8 mouse cellular contexts compared by ENCODE assay signal in the genomic region with DNA sequence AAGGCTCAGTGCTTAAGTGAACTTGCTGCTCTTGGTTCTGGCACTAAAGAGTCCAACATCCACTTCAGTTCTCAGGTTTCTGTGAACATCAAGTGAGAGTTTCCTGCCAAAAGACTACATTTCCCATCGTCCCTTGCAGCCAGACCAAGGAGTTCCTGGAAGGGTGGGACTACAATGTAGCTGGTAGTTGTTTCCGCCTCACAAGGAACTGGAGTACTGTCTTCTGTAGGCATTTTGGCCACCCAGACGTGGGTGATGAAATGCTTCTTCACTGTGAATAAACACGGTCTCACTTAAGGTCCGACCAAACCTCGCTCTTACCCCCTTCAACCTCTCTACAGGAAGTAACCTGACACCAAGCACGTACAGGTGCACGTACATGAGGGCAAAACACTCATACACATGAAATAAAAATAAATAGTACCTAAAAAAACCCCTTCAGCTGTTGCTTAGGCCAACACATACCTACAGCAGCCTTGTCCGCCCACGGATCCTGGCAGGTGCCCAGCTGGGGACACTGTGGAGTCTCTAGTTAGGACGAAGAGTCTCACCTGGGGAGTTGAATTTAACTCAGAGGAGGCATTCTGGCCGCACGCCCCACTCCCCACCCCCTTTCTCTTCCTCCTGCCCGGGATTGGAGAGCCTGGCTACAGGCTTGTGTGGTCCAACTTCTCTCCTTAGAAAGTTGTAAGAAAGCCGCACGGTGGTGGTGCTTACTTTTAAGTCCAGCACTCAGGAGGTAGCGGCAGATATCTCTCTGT. TPM values are rescaled to one million over a fixed set of nuclear protein-coding genes. Genes with fewer than 3 reads are reported as not detected.
DNase-seq lines count a peak whose midpoint lies in the region; ATAC-seq and TF ChIP-seq lines count a peak whose summit lies in the region.

No protein-coding gene starts in this region.

- 0 out of 2 replicates have a peak, but pooled peaks have one; percentile 57 for ATAC-seq in embryonic facial prominence, embryonic 11.5 days (replicated peaks; ENCODE audit: insufficient number of reproducible peaks, low FRiP score, low TSS enrichment, low read depth)
- ATAC-seq in limb, embryonic 12.5 days (ENCODE audit: insufficient number of reproducible peaks, insufficient read depth, low FRiP score, low TSS enrichment, low read depth), result peak; percentile 76
- peak; percentile 88 for ATAC-seq in midbrain, embryonic 13.5 days

- peak overlapping the region; percentile 43 for H3K4me3 ChIP-seq in embryonic facial prominence, embryonic 11.5 days (ENCODE audit: low read depth, low read length)
- peak overlapping the region; percentile 51 for H3K4me3 ChIP-seq in heart, adult 2 months
- peak overlapping the region; percentile 60 for H3K4me3 ChIP-seq in kidney, adult 2 months (ENCODE audit: insufficient read depth, low read depth, low read length)
- peak overlapping the region; percentile 42 for H3K4me3 ChIP-seq in limb, embryonic 12.5 days (replicated peaks)
- H3K4me3 ChIP-seq in midbrain, embryonic 13.5 days (replicated peaks), result peak overlapping the region; percentile 53

- no peaks in the 10 kb centered on the region for H3K79me2 ChIP-seq in heart, adult 2 months (replicated peaks; ENCODE audit: control insufficient read depth, insufficient read depth, low read length)

- no peak overlapping the region for H3K27ac ChIP-seq in embryonic facial prominence, embryonic 11.5 days (replicated peaks; ENCODE audit: low read depth, low read length)
- peak overlapping the region; percentile 34 for H3K27ac ChIP-seq in heart, adult 2 months
- H3K27ac ChIP-seq in kidney, adult 2 months (ENCODE audit: insufficient read depth, low read depth, low read length), result peak overlapping the region; percentile 68
- H3K27ac ChIP-seq in limb, embryonic 12.5 days, result 0 out of 2 replicates have a peak overlapping the region, but pooled peaks have one; percentile 25
- H3K27ac ChIP-seq in midbrain, embryonic 13.5 days, result 0 out of 2 replicates have a peak overlapping the region, but pooled peaks have one; percentile 35

- no peaks in the 10 kb centered on the region for H3K9me3 ChIP-seq in embryonic facial prominence, embryonic 11.5 days (replicated peaks; ENCODE audit: control insufficient read depth, low read length)
- H3K9me3 ChIP-seq in limb, embryonic 12.5 days, result no peaks in the 10 kb centered on the region
- no peaks in the 10 kb centered on the region for H3K9me3 ChIP-seq in midbrain, embryonic 13.5 days

- peak overlapping the region; percentile 33; the same call in 1 of the 2 replicates for H3K9ac ChIP-seq in embryonic facial prominence, embryonic 11.5 days (replicated peaks; ENCODE audit: low read length)
- peak overlapping the region; percentile 48 for H3K9ac ChIP-seq in heart, adult 2 months (ENCODE audit: low read depth, low read length)
- H3K9ac ChIP-seq in limb, embryonic 12.5 days (replicated peaks), result peak overlapping the region; percentile 44
- peak overlapping the region; percentile 60 for H3K9ac ChIP-seq in midbrain, embryonic 13.5 days (replicated peaks)

- peak overlapping the region; percentile 47 for H3K4me2 ChIP-seq in embryonic facial prominence, embryonic 11.5 days (ENCODE audit: low read depth, low read length)
- H3K4me2 ChIP-seq in limb, embryonic 12.5 days, result peak overlapping the region; percentile 63
- H3K4me2 ChIP-seq in midbrain, embryonic 13.5 days (replicated peaks), result peak overlapping the region; percentile 77

- H3K36me3 ChIP-seq in embryonic facial prominence, embryonic 11.5 days (replicated peaks; ENCODE audit: control insufficient read depth, insufficient read depth, low read depth, low read length), result no peaks in the 10 kb centered on the region
- no peaks in the 10 kb centered on the region for H3K36me3 ChIP-seq in heart, adult 2 months (ENCODE audit: control insufficient read depth, insufficient read depth, low read length)
- no peaks in the 10 kb centered on the region for H3K36me3 ChIP-seq in kidney, adult 2 months (ENCODE audit: control insufficient read depth, insufficient read depth, low read length)
- no peaks in the 10 kb centered on the region for H3K36me3 ChIP-seq in limb, embryonic 12.5 days
- no peaks in the 10 kb centered on the region for H3K36me3 ChIP-seq in midbrain, embryonic 13.5 days

- H3K4me1 ChIP-seq in embryonic facial prominence, embryonic 11.5 days (ENCODE audit: control insufficient read depth, insufficient read depth, low read length), result no peaks in the 10 kb centered on the region; the same call in 1 of the 2 replicates
- no peaks in the 10 kb centered on the region for H3K4me1 ChIP-seq in heart, adult 2 months (ENCODE audit: control insufficient read depth, insufficient read depth, low read length)
- peaks cover 8% of the 10 kb centered on the region; the same call in 1 of the 2 replicates for H3K4me1 ChIP-seq in kidney, adult 2 months (ENCODE audit: control insufficient read depth, insufficient read depth, low read length)
- peaks cover 13% of the 10 kb centered on the region for H3K4me1 ChIP-seq in limb, embryonic 12.5 days (replicated peaks)
- peaks cover 5% of the 10 kb centered on the region for H3K4me1 ChIP-seq in midbrain, embryonic 13.5 days (replicated peaks)

- intact Hi-C loops in heart, adult 2 months (cut with DNase I), result no loop called here

- peak; percentile 86 for TF ChIP-seq POLR2A in heart, adult 2 months (IDR thresholded peaks at IDR 0.05; ENCODE audit: insufficient read depth, low read depth, low read length)
- TF ChIP-seq POLR2A in kidney, adult 2 months (IDR thresholded peaks at IDR 0.05; ENCODE audit: low read depth, low read length), result no peak

- peak; percentile 79 for DNase-seq in urinary bladder, postnatal 14 days (ENCODE audit: low spot score)
- DNase-seq in urinary bladder, adult 2 months (ENCODE audit: low spot score), result no peak
- DNase-seq in embryonic facial prominence, embryonic 11.5 days (ENCODE audit: low spot score), result peak; percentile 88
- peak; percentile 64 to 77 for DNase-seq in heart, adult 2 months
- peak; percentile 89 for DNase-seq in kidney, adult 2 months
- DNase-seq in skeletal muscle tissue, adult 2 months (ENCODE audit: low read depth, low spot score), result peak; percentile 87

- peak; percentile 55; the same call in 1 of the 2 replicates for TF ChIP-seq EP300 in heart, adult 2 months (IDR thresholded peaks at IDR 0.05; ENCODE audit: insufficient read depth, low read depth, low read length)

- no peaks in the 10 kb centered on the region for H3K27me3 ChIP-seq in embryonic facial prominence, embryonic 11.5 days (ENCODE audit: control insufficient read depth, insufficient read depth, low read length)
- no peaks in the 10 kb centered on the region for H3K27me3 ChIP-seq in heart, adult 2 months (ENCODE audit: control insufficient read depth, insufficient read depth, low read length)
- H3K27me3 ChIP-seq in kidney, adult 2 months (replicated peaks; ENCODE audit: control insufficient read depth, insufficient read depth, low read length), result no peaks in the 10 kb centered on the region
- H3K27me3 ChIP-seq in limb, embryonic 12.5 days, result no peaks in the 10 kb centered on the region
- H3K27me3 ChIP-seq in midbrain, embryonic 13.5 days, result no peaks in the 10 kb centered on the region

- TF ChIP-seq CTCF in heart, adult 2 months (IDR thresholded peaks at IDR 0.05), result no peak
- TF ChIP-seq CTCF in kidney, adult 2 months (conservative IDR thresholded peaks at IDR 0.05; ENCODE audit: insufficient read depth, insufficient read length, low read depth, low read length), result no peak

- 15% methylated on average over 17 of the region's 17 CpGs for WGBS in embryonic facial prominence, embryonic 11.5 days
- 18% methylated on average over 17 of the region's 17 CpGs for WGBS in heart, adult 2 months
- 19% methylated on average over 17 of the region's 17 CpGs for WGBS in kidney, adult 2 months
- 19% methylated on average over 17 of the region's 17 CpGs for WGBS in limb, embryonic 12.5 days
- WGBS in midbrain, embryonic 13.5 days, result 21% methylated on average over 17 of the region's 17 CpGs

RNA-seq across cellular contexts. Expression of a gene that starts 41.9 kb away (rescaled TPM):
- 98.5 and 124 TPM in 2 replicates for polyA plus RNA-seq in urinary bladder, adult 2 months (2012; rRNA removed)
- polyA plus RNA-seq in embryonic facial prominence, embryonic 11.5 days (2014; fragmentation: Nextera tagmentation; extraction: Ambion mirVana), result 104 and 108 TPM in 2 replicates
- total RNA-seq in heart, adult 2 months (2021), result 100 to 1,000 TPM; 123 to 149 TPM
- polyA plus RNA-seq in heart, adult 2 months (2012; rRNA removed), result 64.2 and 131 TPM in 2 replicates
- polyA plus RNA-seq in kidney, adult 2 months (2012; rRNA removed), result 47.1 and 62.2 TPM in 2 replicates
- polyA plus RNA-seq in limb, embryonic 12.5 days (2016; fragmentation: Nextera tagmentation; extraction: Ambion mirVana), result 84.6 and 89.7 TPM in 2 replicates
- 150 and 167 TPM in 2 replicates for polyA plus RNA-seq in midbrain, embryonic 13.5 days (2015; fragmentation: Nextera tagmentation; extraction: Ambion mirVana)

RNA-seq across cellular contexts. Expression of a gene that starts 42.0 kb away (rescaled TPM):
- 8.5 and 10.6 TPM in 2 replicates for polyA plus RNA-seq in urinary bladder, adult 2 months (2012; rRNA removed)
- polyA plus RNA-seq in embryonic facial prominence, embryonic 11.5 days (2014; fragmentation: Nextera tagmentation; extraction: Ambion mirVana), result 10.5 and 11.5 TPM in 2 replicates
- total RNA-seq in heart, adult 2 months (2021), result 10 to 100 TPM; 15.3 to 16.6 TPM
- 9.3 and 12.3 TPM in 2 replicates for polyA plus RNA-seq in heart, adult 2 months (2012; rRNA removed)
- 14.7 and 14.8 TPM in 2 replicates for polyA plus RNA-seq in kidney, adult 2 months (2012; rRNA removed)
- 12.7 and 13.3 TPM in 2 replicates for polyA plus RNA-seq in limb, embryonic 12.5 days (2016; fragmentation: Nextera tagmentation; extraction: Ambion mirVana)
- polyA plus RNA-seq in midbrain, embryonic 13.5 days (2015; fragmentation: Nextera tagmentation; extraction: Ambion mirVana), result 13.8 and 14.9 TPM in 2 replicates

RNA-seq across cellular contexts. Expression of a gene that starts 52.1 kb away (rescaled TPM):
- 10.6 and 16.1 TPM in 2 replicates for polyA plus RNA-seq in urinary bladder, adult 2 months (2012; rRNA removed)
- polyA plus RNA-seq in embryonic facial prominence, embryonic 11.5 days (2014; fragmentation: Nextera tagmentation; extraction: Ambion mirVana), result 0.26 and 0.52 TPM in 2 replicates
- total RNA-seq in heart, adult 2 months (2021), result 10 to 100 TPM; 11.3 to 12.4 TPM
- 6.5 and 7.3 TPM in 2 replicates for polyA plus RNA-seq in heart, adult 2 months (2012; rRNA removed)
- polyA plus RNA-seq in kidney, adult 2 months (2012; rRNA removed), result 13.4 and 13.8 TPM in 2 replicates
- 1.6 TPM in 2 replicates for polyA plus RNA-seq in limb, embryonic 12.5 days (2016; fragmentation: Nextera tagmentation; extraction: Ambion mirVana)
- polyA plus RNA-seq in midbrain, embryonic 13.5 days (2015; fragmentation: Nextera tagmentation; extraction: Ambion mirVana), result 0.31 and 0.32 TPM in 2 replicates
